11 mouse cellular contexts compared by ENCODE assay signal in genomic region chr5:122756680-122757079, GRCm38 (mm10). TPM values are rescaled to one million over a fixed set of nuclear protein-coding genes. Genes with fewer than 3 reads are reported as not detected.
A peak's percentile ranks its signal among the peaks of the same experiment; 100 is the strongest.
DNase-seq lines count a peak whose midpoint lies in the region; ATAC-seq lines count a peak whose summit lies in the region.
"Had no signal": no experiment of that assay in that cellular context is flagged by ENCODE, and none has a peak within 500 bp of the region (broad histone marks: within the 10 kb centered on the region; RNA-seq: fewer than 3 reads in every experiment).

No protein-coding gene starts in this region.

- H3K9me3 ChIP-seq in limb, embryonic 15.5 days: no peaks in the 10 kb centered on the region
- no peaks in the 10 kb centered on the region for H3K9me3 ChIP-seq in limb, embryonic 10.5 days (replicated peaks)
- H3K9me3 ChIP-seq in midbrain, embryonic 16.5 days (replicated peaks; ENCODE audit: control insufficient read depth, low read length, poor library complexity, severe bottlenecking): no peaks in the 10 kb centered on the region
- H3K9me3 ChIP-seq: midbrain, embryonic 12.5 days; neural tube, embryonic 12.5 days had no signal

- H3K4me3 ChIP-seq in limb, embryonic 15.5 days: no peak overlapping the region
- no peak overlapping the region for H3K4me3 ChIP-seq in limb, embryonic 10.5 days
- H3K4me3 ChIP-seq in midbrain, embryonic 16.5 days (ENCODE audit: low read depth, low read length): no peak overlapping the region
- H3K4me3 ChIP-seq: midbrain, embryonic 12.5 days; neural tube, embryonic 12.5 days had no signal

- H3K27ac ChIP-seq in limb, embryonic 15.5 days: no peak overlapping the region
- no peak overlapping the region for H3K27ac ChIP-seq in limb, embryonic 10.5 days
- no peak overlapping the region for H3K27ac ChIP-seq in midbrain, embryonic 16.5 days (ENCODE audit: low read length)
- H3K27ac ChIP-seq: midbrain, embryonic 12.5 days; neural tube, embryonic 12.5 days had no signal

- DNase-seq in adrenal gland, adult (ENCODE audit: inconsistent age in 2 of 2, low spot score in 1 of 2): peak; percentile 79 to 93
- no peak for DNase-seq in adrenal gland, postnatal 4 days (ENCODE audit: low spot score in 2 of 2)
- DNase-seq in limb, embryonic 10.5 days (ENCODE audit: low spot score): no peak
- DNase-seq in cerebellum, postnatal 10 days: peak; percentile 58 to 75
- DNase-seq in kidney, postnatal 25 days: peak; percentile 79 to 87
- no peak for DNase-seq in layer of hippocampus, postnatal 25 days (ENCODE audit: extremely low spot score in 1 of 2, low spot score in 1 of 2)
- DNase-seq: lung, adult 2 months had no signal

- H3K27me3 ChIP-seq in limb, embryonic 15.5 days: no peaks in the 10 kb centered on the region
- no peaks in the 10 kb centered on the region for H3K27me3 ChIP-seq in limb, embryonic 10.5 days (ENCODE audit: low read depth, poor library complexity, severe bottlenecking)
- no peaks in the 10 kb centered on the region for H3K27me3 ChIP-seq in midbrain, embryonic 16.5 days (ENCODE audit: control insufficient read depth, insufficient read depth, low read depth, low read length)
- H3K27me3 ChIP-seq: midbrain, embryonic 12.5 days; neural tube, embryonic 12.5 days had no signal

- no peak overlapping the region for H3K4me2 ChIP-seq in limb, embryonic 15.5 days
- no peak overlapping the region for H3K4me2 ChIP-seq in midbrain, embryonic 16.5 days (ENCODE audit: low read length)
- H3K4me2 ChIP-seq: midbrain, embryonic 12.5 days; neural tube, embryonic 12.5 days had no signal

- peak; percentile 7; the same call in 1 of the 2 replicates for ATAC-seq in limb, embryonic 15.5 days (ENCODE audit: insufficient number of reproducible peaks, low FRiP score, low TSS enrichment, low read depth)
- ATAC-seq in midbrain, embryonic 16.5 days: no peak

- H3K4me1 ChIP-seq in limb, embryonic 15.5 days: no peaks in the 10 kb centered on the region
- H3K4me1 ChIP-seq in limb, embryonic 10.5 days: no peaks in the 10 kb centered on the region
- H3K4me1 ChIP-seq in midbrain, embryonic 16.5 days (ENCODE audit: control insufficient read depth, insufficient read depth, low read length): no peaks in the 10 kb centered on the region
- H3K4me1 ChIP-seq: midbrain, embryonic 12.5 days; neural tube, embryonic 12.5 days had no signal

- H3K9ac ChIP-seq in limb, embryonic 15.5 days: no peak overlapping the region
- no peak overlapping the region for H3K9ac ChIP-seq in midbrain, embryonic 16.5 days (ENCODE audit: low read depth, low read length)
- H3K9ac ChIP-seq: midbrain, embryonic 12.5 days; neural tube, embryonic 12.5 days had no signal

- peaks cover 47% of the 10 kb centered on the region for H3K36me3 ChIP-seq in limb, embryonic 15.5 days
- H3K36me3 ChIP-seq in limb, embryonic 10.5 days: peaks cover 81% of the 10 kb centered on the region
- H3K36me3 ChIP-seq in midbrain, embryonic 16.5 days (ENCODE audit: control insufficient read depth, insufficient read depth, low read length): peaks cover 26% of the 10 kb centered on the region

- 92% methylated on average over 7 of the region's 7 CpGs for WGBS in limb, embryonic 15.5 days
- 94% methylated on average over 7 of the region's 7 CpGs for WGBS in limb, embryonic 10.5 days
- 85% methylated on average over 7 of the region's 7 CpGs for WGBS in midbrain, embryonic 16.5 days

RNA-seq across cellular contexts. Expression of gene Camkk2, which starts 22.5 kb away (rescaled TPM):
- 10 to 100 TPM; 31.5 to 36.3 TPM for total RNA-seq in adrenal gland, postnatal 4 days (2021)
- 35.5 and 37.9 TPM in 2 replicates for polyA plus RNA-seq in limb, embryonic 15.5 days (2015; fragmentation: Nextera tagmentation; extraction: Ambion mirVana)
- 29.3 and 30.0 TPM in 2 replicates for polyA plus RNA-seq in limb, embryonic 10.5 days (2016; fragmentation: Nextera tagmentation; extraction: Ambion mirVana)
- 100 to 1,000 TPM; 110 to 127 TPM for total RNA-seq in layer of hippocampus, postnatal 25 days (2021)
- polyA plus RNA-seq in midbrain, embryonic 16.5 days (2015; fragmentation: Nextera tagmentation; extraction: Ambion mirVana): 63.4 and 69.5 TPM in 2 replicates

RNA-seq across cellular contexts. Expression of gene P2rx4, which starts 49.3 kb away (rescaled TPM):
- 10 to 100 TPM; 32.9 to 44.8 TPM for total RNA-seq in adrenal gland, postnatal 4 days (2021)
- polyA plus RNA-seq in limb, embryonic 15.5 days (2015; fragmentation: Nextera tagmentation; extraction: Ambion mirVana): 23.1 and 27.8 TPM in 2 replicates
- polyA plus RNA-seq in limb, embryonic 10.5 days (2016; fragmentation: Nextera tagmentation; extraction: Ambion mirVana): 3.5 and 4.1 TPM in 2 replicates
- total RNA-seq in layer of hippocampus, postnatal 25 days (2021): 10 to 100 TPM; 11.4 to 15.0 TPM
- 14.6 and 15.3 TPM in 2 replicates for polyA plus RNA-seq in midbrain, embryonic 16.5 days (2015; fragmentation: Nextera tagmentation; extraction: Ambion mirVana)

Comparison
In these comparisons a context has a peak if more than half of its experiments do, and no peak if none do; other contexts are left out.
1. DNase-seq: peak in adrenal gland, adult (2 of 2), cerebellum, postnatal 10 days (2 of 2) and kidney, postnatal 25 days (2 of 2); none in adrenal gland, postnatal 4 days (0 of 2), limb, embryonic 10.5 days (single experiment) and layer of hippocampus, postnatal 25 days (0 of 2).